Mouse (Mus musculus): Measurements from ENCODE around the gene Zfp282.

The Zfp282 gene

GRCm38 (mm10) chr6:47903587-47903986 is 26.6 kb downstream of the Zfp282 start:
- DNase-seq = peak; percentile 74 to 79

GRCm38 (mm10) chr6:47904361-47904760 is 27.4 kb downstream of the Zfp282 start:
- DNase-seq = peak in 1 of 2 experiments; percentile 17

GRCm38 (mm10) chr6:47904917-47905695 is 28.1 kb downstream of the Zfp282 start:
- no peak for DNase-seq

GRCm38 (mm10) chr6:47906326-47906725 is 29.3 kb downstream of the Zfp282 start:
- no peak for DNase-seq

- DNase-seq = no peak
These were observed 32.0 kb downstream of the Zfp282 start for GRCm38 (mm10) chr6:47909007-47909406.

- no peak for DNase-seq
These were observed 34.6 kb downstream of the Zfp282 start for GRCm38 (mm10) chr6:47911650-47912049.

GRCm38 (mm10) chr6:47912991-47913390 is 36.0 kb downstream of the Zfp282 start:
- no peak for DNase-seq

GRCm38 (mm10) chr6:47917051-47917450 is 40.0 kb downstream of the Zfp282 start:
- DNase-seq = no peak

- DNase-seq = no peak
These were observed 41.8 kb downstream of the Zfp282 start for GRCm38 (mm10) chr6:47918768-47919274.

- no peak for DNase-seq
These were observed 42.8 kb downstream of the Zfp282 start for GRCm38 (mm10) chr6:47919646-47920446.

GRCm38 (mm10) chr6:47920447-47921340 is 43.7 kb downstream of the Zfp282 start, which contains the start of gene Zfp212:
Gene Zfp212, plus strand, starts transcription at chr6:47920476.
- DNase-seq = peak; percentile 90 to 92

GRCm38 (mm10) chr6:47942461-47942860 is 65.5 kb downstream of the Zfp282 start:
- no peak for DNase-seq

GRCm38 (mm10) chr6:47943021-47943691 is 66.2 kb downstream of the Zfp282 start:
- peak; percentile 67 to 78 for DNase-seq

GRCm38 (mm10) chr6:47943721-47944120 is 66.7 kb downstream of the Zfp282 start:
- DNase-seq = no peak

GRCm38 (mm10) chr6:47947388-47947787 is 70.4 kb downstream of the Zfp282 start:
- no peak for DNase-seq

- DNase-seq = peak; percentile 94 to 98
These were observed 76.3 kb downstream of the Zfp282 start, which contains the start of gene Zfp956 for GRCm38 (mm10) chr6:47953191-47953726. Gene Zfp956, plus strand, starts transcription at chr6:47953390.

- no peak for DNase-seq
These were observed 77.4 kb downstream of the Zfp282 start for GRCm38 (mm10) chr6:47954425-47954824.

- no peak for DNase-seq
These were observed 80.8 kb downstream of the Zfp282 start for GRCm38 (mm10) chr6:47957816-47958215.
